In genomic region chr12:49390926-49391304, GRCm38 (mm10) we compare ENCODE assay signal across 9 mouse cellular contexts. TPM values are rescaled to one million over a fixed set of nuclear protein-coding genes. Genes with fewer than 3 reads are reported as not detected.
A peak's percentile ranks its signal among the peaks of the same experiment; 100 is the strongest.
DNase-seq lines count a peak whose midpoint lies in the region; ATAC-seq and TF ChIP-seq lines count a peak whose summit lies in the region.
"Had no signal": no experiment of that assay in that cellular context is flagged by ENCODE, and none has a peak within 500 bp of the region (broad histone marks: within the 10 kb centered on the region; RNA-seq: fewer than 3 reads in every experiment).

No protein-coding gene starts in this region.

- no peak for TF ChIP-seq POLR2A in kidney, adult 2 months (IDR thresholded peaks at IDR 0.05; ENCODE audit: low read depth, low read length)

- no peaks in the 10 kb centered on the region for H3K4me1 ChIP-seq in kidney, postnatal 0 days (replicated peaks; ENCODE audit: insufficient read depth, low read length)
- no peaks in the 10 kb centered on the region for H3K4me1 ChIP-seq in kidney, adult 2 months (ENCODE audit: control insufficient read depth, insufficient read depth, low read length)
- H3K4me1 ChIP-seq in embryonic facial prominence, embryonic 14.5 days (ENCODE audit: control insufficient read depth, insufficient read depth, low read length), result no peaks in the 10 kb centered on the region
- no peaks in the 10 kb centered on the region for H3K4me1 ChIP-seq in hindbrain, embryonic 16.5 days (ENCODE audit: control insufficient read depth, insufficient read depth, low read depth, low read length)
- no peaks in the 10 kb centered on the region for H3K4me1 ChIP-seq in neural tube, embryonic 12.5 days

- H3K27ac ChIP-seq in kidney, postnatal 0 days, result no peak overlapping the region
- no peak overlapping the region for H3K27ac ChIP-seq in kidney, adult 2 months (ENCODE audit: insufficient read depth, low read depth, low read length)
- no peak overlapping the region for H3K27ac ChIP-seq in embryonic facial prominence, embryonic 14.5 days (replicated peaks; ENCODE audit: low read depth, low read length)
- H3K27ac ChIP-seq in hindbrain, embryonic 16.5 days (ENCODE audit: low read depth, low read length), result no peak overlapping the region
- H3K27ac ChIP-seq in neural tube, embryonic 12.5 days, result no peak overlapping the region

- DNase-seq in kidney, postnatal 0 days (ENCODE audit: low spot score), result no peak
- DNase-seq in kidney, adult 2 months, result no peak
- DNase-seq in embryonic facial prominence, embryonic 14.5 days (ENCODE audit: low spot score), result no peak
- DNase-seq in lung, postnatal 14 days, result no peak
- no peak for DNase-seq in layer of hippocampus, adult 11-12 months (ENCODE audit: low spot score)

- no peak; the same call in 1 of the 2 replicates for ATAC-seq in kidney, postnatal 0 days (replicated peaks; ENCODE audit: low FRiP score, low read depth)
- peak; percentile 24 for ATAC-seq in embryonic facial prominence, embryonic 14.5 days (ENCODE audit: low read depth)
- no peak for ATAC-seq in hindbrain, embryonic 16.5 days
- no peak for ATAC-seq in neural tube, embryonic 12.5 days (ENCODE audit: low FRiP score, low read depth)
- no peak for ATAC-seq in erythroid progenitor cell, adult 5-6 weeks (replicated peaks; ENCODE audit: low FRiP score, poor library complexity, severe bottlenecking)

- H3K4me2 ChIP-seq in kidney, postnatal 0 days (ENCODE audit: low read length), result peak overlapping the region; percentile 19; the same call in 1 of the 2 replicates
- peak overlapping the region; percentile 53 for H3K4me2 ChIP-seq in embryonic facial prominence, embryonic 14.5 days (ENCODE audit: low read depth, low read length)
- peak overlapping the region; percentile 46 for H3K4me2 ChIP-seq in hindbrain, embryonic 16.5 days (ENCODE audit: low read length)
- H3K4me2 ChIP-seq in neural tube, embryonic 12.5 days (replicated peaks), result peak overlapping the region; percentile 49

- no peak for TF ChIP-seq CTCF in kidney, postnatal 0 days (IDR thresholded peaks at IDR 0.05; ENCODE audit: low read depth)
- no peak for TF ChIP-seq CTCF in kidney, adult 2 months (conservative IDR thresholded peaks at IDR 0.05; ENCODE audit: insufficient read depth, insufficient read length, low read depth, low read length)

- no peak overlapping the region for H3K9ac ChIP-seq in kidney, postnatal 0 days (ENCODE audit: low read depth, low read length)
- H3K9ac ChIP-seq in embryonic facial prominence, embryonic 14.5 days (ENCODE audit: low read depth, low read length), result no peak overlapping the region
- H3K9ac ChIP-seq in hindbrain, embryonic 16.5 days (ENCODE audit: low read depth, low read length), result no peak overlapping the region
- no peak overlapping the region for H3K9ac ChIP-seq in neural tube, embryonic 12.5 days

- no peaks in the 10 kb centered on the region for H3K9me3 ChIP-seq in kidney, postnatal 0 days (replicated peaks; ENCODE audit: low read length)
- no peaks in the 10 kb centered on the region for H3K9me3 ChIP-seq in embryonic facial prominence, embryonic 14.5 days (ENCODE audit: control insufficient read depth, low read length)
- no peaks in the 10 kb centered on the region for H3K9me3 ChIP-seq in hindbrain, embryonic 16.5 days (ENCODE audit: control insufficient read depth, low read length)
- no peaks in the 10 kb centered on the region for H3K9me3 ChIP-seq in neural tube, embryonic 12.5 days

- peak overlapping the region; percentile 18; the same call in 1 of the 2 replicates for H3K4me3 ChIP-seq in kidney, postnatal 0 days (replicated peaks; ENCODE audit: low read depth, low read length)
- H3K4me3 ChIP-seq in kidney, adult 2 months (ENCODE audit: insufficient read depth, low read depth, low read length), result no peak overlapping the region
- H3K4me3 ChIP-seq in embryonic facial prominence, embryonic 14.5 days (ENCODE audit: low read depth, low read length), result peak overlapping the region; percentile 31
- H3K4me3 ChIP-seq in hindbrain, embryonic 16.5 days (ENCODE audit: low read length), result peak overlapping the region; percentile 6; the same call in 1 of the 2 replicates
- no peak overlapping the region; the same call in 1 of the 2 replicates for H3K4me3 ChIP-seq in neural tube, embryonic 12.5 days

- H3K36me3 ChIP-seq in kidney, postnatal 0 days (ENCODE audit: insufficient read depth, low read length), result no peaks in the 10 kb centered on the region
- H3K36me3 ChIP-seq in kidney, adult 2 months (ENCODE audit: control insufficient read depth, insufficient read depth, low read length), result no peaks in the 10 kb centered on the region
- H3K36me3 ChIP-seq in embryonic facial prominence, embryonic 14.5 days (ENCODE audit: control insufficient read depth, insufficient read depth, low read length), result no peaks in the 10 kb centered on the region
- H3K36me3 ChIP-seq in hindbrain, embryonic 16.5 days (ENCODE audit: control insufficient read depth, insufficient read depth, low read length), result no peaks in the 10 kb centered on the region
- H3K36me3 ChIP-seq in neural tube, embryonic 12.5 days, result no peaks in the 10 kb centered on the region

- H3K27me3 ChIP-seq in kidney, postnatal 0 days (ENCODE audit: insufficient read depth, low read length), result peaks cover 73% of the 10 kb centered on the region
- H3K27me3 ChIP-seq in kidney, adult 2 months (replicated peaks; ENCODE audit: control insufficient read depth, insufficient read depth, low read length), result peaks cover 9% of the 10 kb centered on the region
- peaks cover 83% of the 10 kb centered on the region for H3K27me3 ChIP-seq in embryonic facial prominence, embryonic 14.5 days (replicated peaks; ENCODE audit: control insufficient read depth, insufficient read depth, low read length)
- H3K27me3 ChIP-seq in hindbrain, embryonic 16.5 days (replicated peaks; ENCODE audit: control insufficient read depth, insufficient read depth, low read length), result peaks cover 43% of the 10 kb centered on the region
- H3K27me3 ChIP-seq in neural tube, embryonic 12.5 days (replicated peaks), result peaks cover 65% of the 10 kb centered on the region

- WGBS in kidney, postnatal 0 days, result 2% methylated on average over 9 of the region's 9 CpGs
- 3% methylated on average over 9 of the region's 9 CpGs for WGBS in kidney, adult 2 months
- WGBS in embryonic facial prominence, embryonic 14.5 days, result 2% methylated on average over 9 of the region's 9 CpGs
- 1% methylated on average over 9 of the region's 9 CpGs for WGBS in hindbrain, embryonic 16.5 days
- under 1% methylated on average over 9 of the region's 9 CpGs for WGBS in neural tube, embryonic 12.5 days

RNA-seq across cellular contexts. Expression of gene Gm43517, which starts 5.9 kb away (rescaled TPM):
- polyA plus RNA-seq in kidney, postnatal 0 days (2015; fragmentation: Nextera tagmentation; extraction: Ambion mirVana), result not detected in 2 replicates
- polyA plus RNA-seq in kidney, adult 2 months (2012; rRNA removed), result not detected in 2 replicates
- not detected in 2 replicates for polyA plus RNA-seq in embryonic facial prominence, embryonic 14.5 days (2014; fragmentation: Nextera tagmentation; extraction: Ambion mirVana)
- 0.12 TPM in 1 of 2 replicates, not detected in the other for polyA plus RNA-seq in hindbrain, embryonic 16.5 days (2015; fragmentation: Nextera tagmentation; extraction: Ambion mirVana)
- polyA plus RNA-seq in neural tube, embryonic 12.5 days (2016; fragmentation: Nextera tagmentation; extraction: Ambion mirVana), result not detected in 2 replicates
- total RNA-seq in erythroid progenitor cell, adult 5-6 weeks (2015; ENCODE audit: low replicate concordance), result not detected in 2 replicates
- not detected in 2 replicates for total RNA-seq in erythroid progenitor cell, adult 5-6 weeks (2017; ENCODE audit: low replicate concordance)
- total RNA-seq: ES-E14 had no signal

RNA-seq across cellular contexts. Expression of gene Foxg1, which starts 8.5 kb away (rescaled TPM):
- polyA plus RNA-seq in kidney, postnatal 0 days (2015; fragmentation: Nextera tagmentation; extraction: Ambion mirVana), result not detected in 2 replicates
- not detected in 2 replicates for polyA plus RNA-seq in kidney, adult 2 months (2012; rRNA removed)
- polyA plus RNA-seq in embryonic facial prominence, embryonic 14.5 days (2014; fragmentation: Nextera tagmentation; extraction: Ambion mirVana), result 0.81 and 1.4 TPM in 2 replicates
- polyA plus RNA-seq in hindbrain, embryonic 16.5 days (2015; fragmentation: Nextera tagmentation; extraction: Ambion mirVana), result 1.8 TPM in 1 of 2 replicates, not detected in the other
- polyA plus RNA-seq in neural tube, embryonic 12.5 days (2016; fragmentation: Nextera tagmentation; extraction: Ambion mirVana), result not detected in 2 replicates
- total RNA-seq in erythroid progenitor cell, adult 5-6 weeks (2015; ENCODE audit: low replicate concordance), result not detected in 2 replicates
- not detected in 2 replicates for total RNA-seq in erythroid progenitor cell, adult 5-6 weeks (2017; ENCODE audit: low replicate concordance)

Comparison
In these comparisons a context has a peak if more than half of its experiments do, and no peak if none do; other contexts are left out.
1. H3K4me3 ChIP-seq: peak in kidney, postnatal 0 days (single experiment), embryonic facial prominence, embryonic 14.5 days (single experiment) and hindbrain, embryonic 16.5 days (single experiment); none in kidney, adult 2 months (single experiment) and neural tube, embryonic 12.5 days (single experiment).
2. Peak in every context shown above with its lines, with median percentiles within 50 percentile points of each other: H3K4me2 ChIP-seq.